Mouse (Mus musculus) hindbrain, embryonic 14.5 days (tissue): ENCODE data around the gene Gm2115. TPM values are rescaled to one million over a fixed set of nuclear protein-coding genes. Genes with fewer than 3 reads are reported as not detected.
A peak's percentile ranks its signal among the peaks of the same experiment; 100 is the strongest.

ENCODE experiments used
- ATAC-seq: fragments of 200-750 bp; cut with Nextera tagmentation; 2 replicates; pipeline ENCODE4 v1.8.0; 2017; ENCODE audit warnings: moderate number of reproducible peaks, mild to moderate bottlenecking, moderate TSS enrichment, moderate library complexity; ENCODE audit not compliant: low FRiP score
- DNase-seq: peaks from one replicate; pipeline ENCODE4 v3.0.0-alpha.2; 2015; ENCODE audit warnings: low spot score
- H3K27ac ChIP-seq: fragments of 300-500 bp; sonication (generic); 2 replicates; pipeline ENCODE4 v1.5.1; 2014; ENCODE audit warnings: mild to moderate bottlenecking, moderate library complexity
- H3K27me3 ChIP-seq: fragments of 300-500 bp; sonication (generic); 2 replicates; pipeline ENCODE4 v1.6.1; 2014; ENCODE audit warnings: mild to moderate bottlenecking, low read length, mixed read lengths; ENCODE audit not compliant: control insufficient read depth, insufficient read depth
- H3K36me3 ChIP-seq: fragments of 300-500 bp; sonication (generic); replicated peaks from 2 replicates; pipeline ENCODE4 v1.6.1; 2014; ENCODE audit not compliant: control insufficient read depth, insufficient read depth
- H3K4me1 ChIP-seq: fragments of 300-500 bp; sonication (generic); replicated peaks from 2 replicates; pipeline ENCODE4 v1.6.1; 2014; ENCODE audit warnings: antibody characterized with exemption, low read length, mixed read lengths; ENCODE audit not compliant: control insufficient read depth, insufficient read depth
- H3K4me2 ChIP-seq: fragments of 300-500 bp; sonication (generic); replicated peaks from 2 replicates; pipeline ENCODE4 v1.6.1; 2014; ENCODE audit warnings: mild to moderate bottlenecking, moderate library complexity
- H3K4me3 ChIP-seq: fragments of 300-500 bp; sonication (generic); replicated peaks from 2 replicates; pipeline ENCODE4 v1.5.1; 2014; ENCODE audit warnings: mild to moderate bottlenecking, low read length
- H3K9ac ChIP-seq: fragments of 300-500 bp; sonication (generic); 2 replicates; pipeline ENCODE4 v1.6.1; 2014
- H3K9me3 ChIP-seq: fragments of 300-500 bp; sonication (generic); 2 replicates; pipeline ENCODE4 v1.6.1; 2016; ENCODE audit warnings: low read length; ENCODE audit not compliant: control insufficient read depth
- WGBS: fragments of 180-500 bp; shearing (Covaris S2); extraction: QIAGEN DNeasy Blood & Tissue Kit; methylation state at CpG from one replicate; pipeline ENCODE4 v1.1.7; 2014; 5-methylcytosine and 5-hydroxymethylcytosine counted together
- polyA plus RNA-seq: library from polyadenylated mRNA; unstranded; fragments of >200 nt; fragmentation: Nextera tagmentation; extraction: Ambion mirVana; gene quantifications from 2 replicates; pipeline ENCODE4 v1.2.1, GENCODE M21; 2014

The Gm2115 gene
- polyA plus RNA-seq, 1 experiment from 2014 or later, result 2.5 TPM

DNA sequence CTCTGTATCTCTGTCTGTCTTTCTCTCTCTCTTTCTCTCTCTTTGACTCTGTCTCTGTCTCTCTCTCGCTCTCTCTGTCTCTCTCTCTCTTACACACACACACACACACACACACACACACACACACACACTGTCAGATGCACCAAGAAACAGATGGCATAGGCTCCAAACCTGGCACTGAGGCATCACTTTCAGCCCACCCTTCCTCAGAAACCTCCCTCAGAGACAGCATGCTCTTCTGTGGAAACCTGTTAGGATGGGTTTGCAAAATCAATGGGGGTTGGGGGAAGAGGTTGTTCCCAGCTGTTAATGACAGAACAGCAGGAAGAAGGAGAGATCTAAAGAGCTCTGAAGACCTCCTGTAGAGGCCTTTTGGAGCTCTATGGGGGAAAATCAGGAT is 50.1 kb downstream of the Gm2115 start:
- no peak for ATAC-seq
- H3K9me3 ChIP-seq, result no peaks in the 10 kb centered on the region
- WGBS, result no CpG with 5 or more reads among the region's 1 CpGs

DNA sequence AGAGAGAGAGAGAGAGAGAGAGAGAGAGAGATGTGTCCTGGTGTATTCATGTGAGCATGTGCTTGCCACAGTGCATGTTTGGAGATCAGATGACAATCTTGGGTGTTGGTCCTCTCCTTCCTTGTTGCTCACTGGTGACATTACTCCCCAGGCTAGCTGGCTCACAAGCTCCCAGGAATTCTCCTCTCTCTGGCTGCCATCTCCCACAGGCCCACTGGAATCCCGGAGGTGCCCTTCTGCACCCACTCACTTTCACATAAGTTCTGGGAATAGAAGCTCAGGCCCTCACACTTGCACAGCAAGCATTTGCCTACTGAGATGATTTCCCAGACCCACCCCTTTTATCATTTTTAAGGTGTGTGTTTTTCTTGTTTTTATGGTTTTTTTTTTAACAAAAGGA is 51.0 kb downstream of the Gm2115 start:
- H3K9me3 ChIP-seq, result no peaks in the 10 kb centered on the region
- no peak for ATAC-seq

More for the DNA sequence above, 50.1 kb downstream of the Gm2115 start:
- H3K9ac ChIP-seq, result no peak overlapping the region
- H3K27ac ChIP-seq, result no peak overlapping the region
- H3K27me3 ChIP-seq, result no peaks in the 10 kb centered on the region
- no peaks in the 10 kb centered on the region for H3K36me3 ChIP-seq
- no peak for DNase-seq
- H3K4me2 ChIP-seq, result no peak overlapping the region
- H3K4me3 ChIP-seq, result no peak overlapping the region
- H3K4me1 ChIP-seq, result no peaks in the 10 kb centered on the region

DNA sequence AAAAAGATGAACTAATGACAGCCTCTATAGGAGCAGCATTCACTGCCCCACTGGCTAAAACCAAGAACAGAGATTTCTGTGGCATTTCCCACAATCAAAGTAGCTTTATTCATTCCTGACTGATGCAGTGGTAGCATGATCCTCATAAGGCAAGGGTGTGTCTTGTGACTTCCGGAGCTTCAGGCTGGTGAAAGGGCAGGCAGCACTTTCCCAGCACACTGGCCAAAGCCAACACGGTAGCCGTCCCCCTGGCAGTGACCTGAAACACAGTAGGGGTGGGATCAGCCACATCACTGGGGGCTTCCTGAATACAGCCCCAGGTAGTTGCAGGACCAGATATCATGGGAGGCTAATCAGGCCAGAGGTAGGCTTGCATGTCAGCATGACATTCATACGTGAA is 56.3 kb downstream of the Gm2115 start:
- Histone ChIP-seq H3K4me3 (no peak overlapping the region), H3K27me3 (no peaks in the 10 kb centered on the region), H3K4me2 (no peak overlapping the region), H3K27ac (no peak overlapping the region), H3K9ac (no peak overlapping the region), H3K4me1 (no peaks in the 10 kb centered on the region), H3K9me3 (no peaks in the 10 kb centered on the region), H3K36me3 (no peaks in the 10 kb centered on the region)
- DNase-seq (no peak), ATAC-seq (no peak)
- 93% methylated on average over 4 of the region's 4 CpGs for WGBS

More for the DNA sequence above, 51.0 kb downstream of the Gm2115 start:
- Histone ChIP-seq H3K27ac (no peak overlapping the region), H3K4me1 (no peaks in the 10 kb centered on the region), H3K4me2 (no peak overlapping the region), H3K9ac (no peak overlapping the region), H3K4me3 (no peak overlapping the region), H3K27me3 (no peaks in the 10 kb centered on the region), H3K36me3 (no peaks in the 10 kb centered on the region)
- WGBS, result 88% methylated on average over 1 of the region's 1 CpGs
- no peak for DNase-seq

DNA sequence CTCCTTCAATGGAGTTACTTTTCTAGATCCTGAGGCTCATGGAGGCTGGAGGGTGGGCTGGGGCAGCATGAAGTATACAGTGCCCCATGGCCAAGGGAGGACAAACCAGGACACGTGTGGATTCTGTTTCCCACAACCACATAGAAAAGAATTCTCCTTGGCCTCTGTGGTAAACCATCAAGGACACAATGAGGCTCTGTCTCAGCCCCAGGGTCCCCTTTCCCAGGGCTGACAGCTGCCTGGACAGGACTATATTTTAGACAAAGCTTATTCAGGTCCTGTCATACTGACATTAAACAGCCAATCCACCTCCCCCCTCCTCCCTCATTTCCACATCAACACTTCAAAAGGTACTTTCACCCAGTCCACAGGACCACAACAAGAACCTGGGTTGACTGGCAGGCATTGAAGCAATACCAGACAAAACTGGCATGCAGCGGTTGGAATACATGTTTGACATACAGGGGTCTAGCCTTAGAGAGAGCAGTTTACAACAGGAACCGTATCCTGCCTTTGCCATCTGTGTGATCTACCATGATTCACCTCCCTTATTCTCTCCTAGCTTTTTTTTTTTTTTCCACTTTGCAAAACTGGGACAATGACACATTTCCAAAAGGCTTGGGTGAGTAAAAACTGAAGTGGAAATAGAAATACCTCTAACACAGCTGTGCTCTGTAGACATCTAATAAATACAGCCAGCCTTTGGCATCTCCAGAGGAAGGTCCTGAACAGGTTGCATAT is 57.8 kb downstream of the Gm2115 start:
- peak; percentile 52; the same call in 1 of the 2 replicates for ATAC-seq
- WGBS, result 45% methylated on average over 3 of the region's 3 CpGs

DNA sequence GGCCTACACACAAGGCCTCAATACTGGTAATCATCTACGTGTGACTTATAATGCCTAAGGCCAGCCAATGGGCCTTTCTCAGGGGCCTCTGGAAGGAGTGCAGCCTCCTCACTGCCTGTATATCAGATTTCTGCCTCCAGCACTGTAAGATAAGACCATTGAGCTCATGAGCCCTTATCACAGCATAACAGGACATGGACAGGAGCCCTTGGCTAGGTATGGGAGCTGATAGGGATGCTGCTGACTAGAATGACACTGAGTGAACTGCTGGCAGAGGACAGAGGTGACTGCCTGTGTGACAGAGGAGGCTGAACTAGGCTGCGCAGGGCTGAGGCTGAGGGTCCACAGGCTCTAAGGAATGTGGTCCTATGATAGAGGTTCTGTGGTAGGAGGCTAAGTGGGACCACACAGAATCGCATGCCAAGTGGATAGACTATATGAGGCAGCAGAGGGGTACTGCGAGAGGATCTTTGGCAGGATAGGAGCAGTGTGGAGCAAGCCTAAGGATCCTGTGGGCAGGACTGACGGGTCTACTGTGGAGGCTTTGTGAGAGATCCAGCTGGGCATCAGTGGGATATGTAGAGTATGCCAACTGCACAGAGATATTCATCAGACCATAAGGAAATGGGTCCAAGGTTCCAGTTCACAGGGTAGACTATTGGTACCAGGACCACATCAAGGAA is 58.5 kb downstream of the Gm2115 start:
- H3K27me3 ChIP-seq, result no peaks in the 10 kb centered on the region
- no peak overlapping the region for H3K27ac ChIP-seq
- H3K9me3 ChIP-seq, result no peaks in the 10 kb centered on the region
- H3K4me1 ChIP-seq, result no peaks in the 10 kb centered on the region
- H3K36me3 ChIP-seq, result no peaks in the 10 kb centered on the region
- H3K9ac ChIP-seq, result no peak overlapping the region
- ATAC-seq (no peak), DNase-seq (no peak)
- H3K4me3 ChIP-seq, result no peak overlapping the region
- H3K4me2 ChIP-seq, result no peak overlapping the region
- WGBS, result 85% methylated on average over 5 of the region's 5 CpGs

More for the DNA sequence above, 57.8 kb downstream of the Gm2115 start:
- Histone ChIP-seq H3K4me3 (no peak overlapping the region), H3K4me1 (no peaks in the 10 kb centered on the region), H3K9me3 (no peaks in the 10 kb centered on the region), H3K4me2 (no peak overlapping the region), H3K36me3 (no peaks in the 10 kb centered on the region), H3K9ac (no peak overlapping the region), H3K27ac (no peak overlapping the region), H3K27me3 (no peaks in the 10 kb centered on the region)
- no peak for DNase-seq

DNA sequence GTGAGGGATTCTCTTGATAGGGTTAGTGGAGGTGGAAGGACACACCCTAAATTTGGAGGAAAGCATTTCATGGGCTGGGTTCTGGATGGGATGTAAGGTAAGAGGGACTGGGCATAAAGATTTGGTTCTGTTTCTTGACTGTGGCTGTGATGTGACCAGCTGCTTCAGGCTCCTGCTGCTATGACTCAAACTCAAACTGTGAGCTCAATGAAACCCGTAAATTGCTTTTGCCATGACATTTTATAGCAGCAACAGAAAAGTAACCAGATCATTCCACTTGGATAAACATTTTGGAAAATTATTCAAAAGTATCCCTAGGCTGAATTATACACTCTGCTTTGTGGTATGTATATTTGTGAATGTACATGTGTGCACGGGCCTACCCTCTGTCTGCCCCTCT is 61.9 kb downstream of the Gm2115 start:
- H3K9me3 ChIP-seq, result no peaks in the 10 kb centered on the region
- no peaks in the 10 kb centered on the region for H3K27me3 ChIP-seq
- H3K4me3 ChIP-seq, result no peak overlapping the region
- H3K4me1 ChIP-seq, result no peaks in the 10 kb centered on the region
- DNase-seq (no peak), ATAC-seq (no peak)
- 87% methylated on average over 2 of the region's 2 CpGs for WGBS
- H3K4me2 ChIP-seq, result no peak overlapping the region
- no peaks in the 10 kb centered on the region for H3K36me3 ChIP-seq
- H3K27ac ChIP-seq, result no peak overlapping the region
- H3K9ac ChIP-seq, result no peak overlapping the region

DNA sequence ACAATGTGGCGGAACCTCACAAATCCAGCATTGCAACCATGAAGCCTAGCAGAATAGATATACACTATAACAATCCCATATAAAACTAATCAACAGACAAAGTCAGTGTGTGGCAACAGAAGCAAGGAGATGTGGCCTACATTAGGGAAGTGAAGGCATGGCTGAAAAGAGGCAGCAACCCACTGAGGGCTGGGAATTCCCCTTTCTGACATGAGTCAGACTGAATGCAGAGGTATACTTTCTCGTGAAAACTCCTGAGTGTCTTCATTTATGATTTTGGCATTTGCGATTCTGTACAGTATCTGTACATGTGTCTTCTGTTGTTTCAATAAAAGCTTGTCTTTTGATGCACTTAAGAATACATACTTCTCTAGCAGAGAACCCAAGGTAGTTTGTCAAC is 62.6 kb downstream of the Gm2115 start:
- H3K27me3 ChIP-seq, result no peaks in the 10 kb centered on the region
- no peak overlapping the region for H3K4me2 ChIP-seq
- no peak overlapping the region for H3K9ac ChIP-seq
- H3K27ac ChIP-seq, result no peak overlapping the region
- DNase-seq (no peak), ATAC-seq (no peak)
- H3K4me3 ChIP-seq, result no peak overlapping the region
- H3K9me3 ChIP-seq, result no peaks in the 10 kb centered on the region
- WGBS, result 94% methylated on average over 3 of the region's 3 CpGs
- no peaks in the 10 kb centered on the region for H3K4me1 ChIP-seq
- H3K36me3 ChIP-seq, result no peaks in the 10 kb centered on the region

DNA sequence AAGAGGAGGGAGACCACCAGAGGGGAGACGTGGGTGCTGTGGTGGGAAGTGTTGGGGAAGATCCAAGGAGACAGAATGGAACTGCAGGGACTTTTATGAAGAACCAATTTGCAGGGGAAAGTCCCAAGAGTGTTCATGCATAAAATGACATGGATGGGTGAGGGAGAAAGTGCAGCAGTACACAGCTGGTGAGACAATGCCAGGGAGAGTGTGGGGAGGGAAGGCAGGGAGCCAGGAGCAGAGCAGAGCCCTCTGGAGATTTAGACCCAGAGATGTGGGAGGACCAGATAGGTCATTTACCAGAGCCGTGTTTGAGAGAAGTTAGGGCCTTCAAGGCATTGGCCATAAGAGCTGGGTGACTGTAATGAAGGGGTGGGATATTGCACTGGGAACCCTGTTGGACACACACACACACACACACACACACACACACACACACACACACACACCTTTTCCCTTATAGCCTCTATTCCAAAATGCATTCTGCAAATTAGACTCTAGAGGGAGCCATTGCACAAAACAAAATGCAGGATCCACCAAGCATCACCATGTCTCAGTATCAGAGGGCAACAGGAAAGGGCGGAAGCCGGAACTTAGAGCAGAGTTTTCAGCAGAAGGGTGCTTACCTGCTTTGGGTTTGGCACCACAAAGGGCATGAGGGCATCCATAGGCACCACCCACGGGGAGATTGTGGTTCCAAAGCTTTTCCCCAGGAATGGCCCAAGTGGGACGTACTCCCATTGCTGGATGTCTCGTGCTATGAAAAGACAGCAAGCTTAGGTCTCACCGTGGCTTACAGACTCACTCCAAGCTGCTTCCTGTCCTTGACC is 65.5 kb downstream of the Gm2115 start:
- Histone ChIP-seq H3K4me1 (no peaks in the 10 kb centered on the region), H3K27me3 (no peaks in the 10 kb centered on the region), H3K9ac (no peak overlapping the region), H3K4me2 (no peak overlapping the region), H3K4me3 (no peak overlapping the region), H3K27ac (no peak overlapping the region), H3K36me3 (no peaks in the 10 kb centered on the region), H3K9me3 (no peaks in the 10 kb centered on the region)
- peak; percentile 83 for DNase-seq
- 50% methylated on average over 8 of the region's 8 CpGs for WGBS
- peak; percentile 70 for ATAC-seq

DNA sequence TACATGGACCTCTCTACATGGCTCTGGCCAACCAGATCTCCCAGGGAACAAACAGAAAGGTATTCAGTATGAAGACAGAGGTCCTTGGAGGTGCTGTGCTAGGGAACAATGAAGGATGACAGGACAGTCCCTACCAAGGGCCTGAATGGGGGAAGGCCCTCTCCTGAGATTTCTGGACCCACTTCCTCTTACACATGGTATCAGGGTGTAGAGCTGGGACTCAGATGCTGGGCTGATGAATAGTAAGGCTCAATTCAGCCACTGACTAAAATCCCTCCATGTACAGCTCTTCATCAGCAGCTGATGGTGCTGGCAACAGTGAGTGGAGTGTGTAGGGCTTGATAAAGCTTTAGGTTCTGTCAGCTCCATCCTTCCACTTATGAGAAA is 66.2 kb downstream of the Gm2115 start:
- Histone ChIP-seq H3K9ac (no peak overlapping the region), H3K36me3 (no peaks in the 10 kb centered on the region), H3K27ac (no peak overlapping the region), H3K4me2 (no peak overlapping the region), H3K9me3 (no peaks in the 10 kb centered on the region), H3K4me3 (no peak overlapping the region), H3K4me1 (no peaks in the 10 kb centered on the region), H3K27me3 (no peaks in the 10 kb centered on the region)
- DNase-seq, result no peak
- peak; percentile 13; the same call in 1 of the 2 replicates for ATAC-seq
